Mouse (Mus musculus): ENCODE measurements around the gene Rasa2. TPM values are rescaled to one million over a fixed set of nuclear protein-coding genes. Genes with fewer than 3 reads are reported as not detected.
"Not testable (repeated sequence)": the region's sequence is repeated elsewhere in the genome, so short reads cannot be mapped to it uniquely, and the experiment has no call there.

The Rasa2 gene
- total RNA-seq, 2 experiments from 2014 or later, result 33.2 to 33.8 TPM

DNA sequence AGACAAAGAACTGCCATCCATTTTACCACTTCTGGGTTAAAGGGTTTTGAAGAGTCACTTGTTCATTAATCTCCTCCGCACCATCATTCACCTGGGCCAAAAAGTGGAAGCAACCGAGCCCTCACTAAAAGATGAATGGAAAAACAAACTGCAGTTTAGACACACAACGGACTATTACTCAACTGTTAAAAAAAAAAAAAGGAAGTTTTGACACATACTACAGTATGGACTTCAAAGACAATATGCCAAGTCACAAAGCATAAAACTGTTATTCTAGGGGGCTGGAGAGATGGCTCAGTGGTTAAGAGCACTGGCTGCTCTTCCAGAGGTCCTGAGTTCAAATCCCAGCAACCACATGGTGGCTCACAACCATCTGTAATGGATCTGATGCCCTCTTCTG lies 12.6 kb upstream of the Rasa2 start:
- DNase-seq (ENCODE audit: low spot score in 2 of 2), result not testable (repeated sequence)

DNA sequence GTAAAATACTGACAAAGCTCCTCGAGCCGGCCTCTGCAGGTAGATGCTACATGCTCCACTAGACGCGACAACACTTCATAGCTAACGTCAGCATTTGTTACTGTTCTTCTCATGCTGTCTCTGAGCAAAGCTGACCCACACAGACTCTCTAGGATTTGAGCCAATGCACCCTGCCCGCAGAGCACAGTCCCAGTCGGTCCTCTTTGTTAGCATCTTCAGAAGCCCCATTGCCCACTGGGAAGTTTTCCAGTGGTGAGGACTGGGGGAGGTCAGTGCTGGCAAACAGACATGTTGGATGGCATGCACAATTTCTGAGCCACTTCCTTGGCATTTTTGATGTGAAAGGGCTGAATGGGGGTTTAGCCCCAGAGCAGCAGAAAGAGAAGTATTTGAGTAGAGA lies 8.0 kb upstream of the Rasa2 start:
- DNase-seq (ENCODE audit: low spot score in 2 of 2), result peak in 1 of 2 experiments; percentile 32

DNA sequence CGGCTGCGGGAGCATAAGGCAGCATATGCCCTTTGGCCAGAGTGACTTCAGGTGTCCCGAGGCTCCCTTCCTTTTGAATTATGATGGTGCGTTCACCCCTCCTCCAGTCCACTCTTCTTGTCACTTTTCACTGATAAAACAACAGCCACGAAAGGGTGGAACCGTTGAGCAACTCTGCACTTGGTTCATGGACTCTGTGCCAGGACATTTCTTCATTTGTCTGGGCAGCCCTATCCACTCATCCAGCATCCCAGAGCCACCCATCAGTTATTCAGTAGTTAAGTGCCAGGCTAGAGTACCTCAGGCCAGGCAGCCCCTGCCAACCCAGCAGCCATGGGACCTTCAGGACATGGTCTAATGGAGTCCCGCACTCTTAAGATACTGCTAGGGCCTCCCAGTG lies 7.1 kb upstream of the Rasa2 start:
- DNase-seq (ENCODE audit: low spot score in 2 of 2), result no peak

DNA sequence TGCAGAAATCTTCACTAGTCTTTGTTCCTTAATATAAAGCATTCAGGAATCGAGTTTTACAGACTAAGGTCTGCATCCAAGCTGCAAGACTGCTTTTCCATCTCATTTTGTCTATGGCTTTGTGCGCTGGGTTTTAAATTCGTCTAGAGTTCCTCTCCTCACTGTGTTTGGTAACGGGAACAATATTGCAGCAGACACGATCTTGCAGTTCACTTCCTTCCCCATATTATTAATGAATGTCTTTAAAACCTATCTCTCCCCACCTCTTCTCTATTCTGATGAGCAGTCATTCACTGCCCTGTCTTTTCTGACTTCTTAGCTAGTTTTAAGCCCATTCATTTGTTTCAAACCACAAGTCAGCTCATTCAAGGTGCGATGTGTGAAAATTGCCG lies 5.7 kb upstream of the Rasa2 start:
- no peak for DNase-seq (ENCODE audit: low spot score in 2 of 2)

DNA sequence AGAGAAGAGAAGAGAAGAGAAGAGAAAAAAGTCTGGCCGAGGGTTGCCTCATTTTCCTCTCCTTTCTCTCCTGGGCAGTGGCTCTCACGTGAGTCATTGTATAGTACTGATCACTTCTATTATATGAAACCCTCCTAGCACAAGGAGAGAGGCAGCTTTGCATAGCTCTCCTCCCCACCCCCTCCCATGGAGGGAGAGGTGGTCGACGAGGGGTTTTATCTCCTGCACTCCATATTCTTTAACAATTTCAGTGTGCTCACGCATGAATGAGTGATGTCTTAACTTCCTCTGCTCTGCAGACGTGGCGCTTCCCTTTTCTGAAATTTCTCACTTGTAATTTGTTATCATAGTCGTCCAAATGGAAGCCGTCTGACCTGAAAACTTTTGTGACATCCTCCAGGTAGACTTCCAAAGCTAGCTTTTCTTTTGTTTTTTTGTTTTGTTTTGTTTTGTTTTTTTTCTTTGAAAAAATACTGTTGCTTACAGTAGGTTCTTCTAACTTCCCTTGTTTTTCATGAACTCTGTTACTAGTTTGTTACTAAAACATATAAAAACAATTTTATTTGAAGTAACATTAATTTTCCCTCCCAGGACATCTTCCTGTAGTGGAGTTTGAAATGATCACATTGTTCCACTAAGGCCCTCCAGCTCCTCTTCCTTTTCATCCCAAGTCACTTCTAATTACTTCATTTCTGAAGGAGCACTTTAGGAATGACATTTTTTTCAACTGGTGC lies 5.2 kb upstream of the Rasa2 start:
- DNase-seq (ENCODE audit: low spot score in 2 of 2), result no peak

DNA sequence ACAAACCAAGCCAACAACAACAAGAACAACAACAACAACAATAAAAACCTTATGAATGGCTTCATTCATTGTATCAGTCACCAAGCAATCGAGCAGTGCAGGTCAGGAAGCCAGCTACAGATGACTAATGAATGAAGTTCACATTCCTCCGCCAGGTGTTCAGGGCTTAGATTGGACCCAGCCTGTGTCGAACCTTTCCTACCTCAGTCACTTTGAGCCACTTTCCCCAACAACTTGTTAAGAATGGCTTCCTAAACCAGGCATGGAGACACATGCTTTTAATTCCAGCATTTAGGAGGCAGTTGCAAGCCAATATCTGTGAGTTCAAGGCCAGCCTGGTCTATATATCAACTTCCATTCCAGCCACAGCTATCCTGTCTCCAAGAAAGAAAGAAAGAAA lies 4.5 kb upstream of the Rasa2 start:
- DNase-seq (ENCODE audit: low spot score in 2 of 2), result no peak

DNA sequence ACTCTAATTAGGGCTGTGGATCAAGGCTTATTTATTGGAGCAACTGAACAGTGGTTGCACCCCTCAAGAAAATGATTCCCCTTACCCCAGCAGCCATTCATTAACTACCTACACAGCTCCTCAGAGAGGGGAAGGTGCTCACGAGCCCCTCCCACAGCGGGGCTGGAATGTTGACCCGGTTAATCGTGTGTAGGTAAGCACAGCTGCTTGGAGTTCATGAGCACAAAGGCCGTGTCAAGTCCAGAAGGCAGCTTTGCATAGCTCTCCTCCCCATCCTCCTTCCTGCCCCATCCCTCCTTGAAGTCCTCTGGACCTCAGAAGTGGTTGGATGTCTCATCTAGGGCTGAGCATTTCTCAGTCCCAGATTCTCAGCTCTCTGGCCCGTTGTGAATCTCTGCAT lies 3.8 kb upstream of the Rasa2 start:
- DNase-seq (ENCODE audit: low spot score in 2 of 2), result no peak

DNA sequence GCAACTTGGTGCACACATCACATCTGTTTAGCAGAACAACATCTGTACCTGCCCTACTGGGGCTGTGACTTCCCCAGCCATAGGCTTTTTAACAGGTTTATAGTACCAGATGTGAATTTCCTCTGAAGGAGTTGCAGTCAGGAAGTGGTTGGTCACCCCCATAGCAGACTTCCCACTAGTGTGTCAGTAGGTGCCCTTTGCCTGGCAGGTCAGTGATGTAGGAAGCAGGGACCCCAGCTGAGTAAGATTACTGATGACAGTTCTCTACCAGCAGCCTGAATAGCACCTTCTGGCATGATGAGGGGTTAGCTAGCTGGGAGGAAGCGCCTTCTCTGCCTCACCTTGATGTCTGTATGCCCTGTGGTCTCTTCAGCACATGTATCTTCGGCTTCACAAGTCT lies 2.4 kb upstream of the Rasa2 start:
- DNase-seq (ENCODE audit: low spot score in 2 of 2), result no peak

DNA sequence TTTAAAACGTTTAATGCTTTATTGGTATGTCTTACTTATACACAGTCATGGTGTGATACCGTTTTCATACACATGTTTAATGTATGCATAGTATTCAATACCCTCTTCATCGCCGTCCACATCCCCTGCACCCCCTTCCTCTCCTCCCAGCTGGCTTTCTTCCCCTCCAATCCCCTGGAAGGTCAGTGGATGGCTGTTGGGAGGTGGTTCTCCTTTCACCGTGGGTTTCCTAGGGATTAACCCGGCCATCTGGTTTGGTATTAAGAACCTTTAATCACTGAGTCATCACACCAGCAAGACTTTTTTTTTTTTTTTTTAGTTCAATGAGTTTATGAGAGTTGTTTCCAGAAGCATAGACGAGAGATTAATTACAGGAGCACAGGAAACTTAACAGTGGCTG lies 1.3 kb upstream of the Rasa2 start:
- no peak for DNase-seq (ENCODE audit: low spot score in 2 of 2)

DNA sequence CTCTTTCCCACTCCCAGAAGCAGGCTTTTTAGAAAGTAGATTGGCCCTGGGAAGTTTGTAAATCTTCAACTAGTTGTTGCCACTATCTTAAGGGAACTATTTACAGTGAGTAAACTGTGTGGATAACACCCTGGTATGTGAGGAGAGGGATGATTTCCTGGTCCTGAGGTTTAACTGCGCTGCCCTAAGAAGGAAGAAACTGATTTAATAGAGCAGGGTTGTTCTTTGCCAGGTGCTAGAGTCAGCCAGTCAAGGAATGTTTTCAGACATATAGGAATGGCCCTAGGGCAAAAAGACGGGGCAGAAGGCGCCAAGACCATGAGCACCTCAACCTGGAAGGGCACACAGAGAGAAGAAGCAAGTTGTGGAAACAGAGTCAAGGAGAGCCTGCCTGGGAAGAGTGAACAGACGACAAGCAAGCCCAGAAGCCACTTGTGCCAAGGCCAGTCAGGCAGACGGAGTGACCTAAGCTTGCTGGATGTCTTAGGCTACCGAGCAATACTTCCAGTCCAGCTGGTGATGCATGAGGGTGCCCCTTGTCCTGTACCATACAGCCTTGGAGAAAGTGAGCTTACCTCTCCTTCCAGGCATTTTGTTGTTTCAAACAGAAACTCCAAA lies 765 bp upstream of the Rasa2 start:
- no peak for DNase-seq (ENCODE audit: low spot score in 2 of 2)

DNA sequence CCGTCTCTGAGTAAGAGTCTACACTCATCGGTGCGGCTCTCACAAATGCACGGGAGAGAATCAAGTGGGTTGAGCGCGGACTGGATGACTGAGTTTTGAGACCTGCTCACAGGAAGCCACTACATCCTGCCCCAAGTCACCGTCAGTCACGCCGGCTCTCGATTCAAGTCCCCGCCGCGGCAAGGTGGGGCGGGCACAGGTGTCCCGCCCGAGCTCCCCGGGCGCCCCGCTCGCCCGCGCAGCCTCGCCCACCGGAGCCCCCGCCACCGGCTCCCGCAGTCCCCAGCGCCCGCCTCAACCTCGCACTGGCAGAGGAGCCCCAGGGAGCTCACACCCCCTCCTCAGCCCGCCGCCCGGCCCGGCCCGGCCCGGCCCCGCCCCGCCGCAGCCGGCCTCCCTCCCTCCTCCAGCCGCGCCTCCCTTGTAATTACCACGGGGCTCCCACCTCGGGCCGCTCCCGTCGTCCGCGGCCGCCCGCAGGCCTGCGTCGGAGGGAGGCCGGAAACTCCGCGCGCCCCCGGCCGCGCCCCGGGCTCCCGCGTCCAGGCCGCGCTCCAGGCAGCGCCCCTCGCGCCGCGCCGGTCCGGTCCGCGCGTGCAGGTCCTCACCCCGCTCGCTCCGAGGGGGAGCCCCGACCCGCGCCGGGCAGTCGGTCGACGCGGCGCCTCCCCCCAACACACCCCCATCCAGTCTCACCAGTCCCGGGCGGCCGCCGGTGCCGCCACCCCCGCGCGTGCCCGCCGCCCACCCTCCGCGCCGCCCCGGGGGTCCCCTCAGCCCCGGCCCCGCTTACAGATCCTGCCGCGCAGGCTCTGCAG lies 637 bp downstream of the Rasa2 start:
- peak; percentile 15 to 19 for DNase-seq (ENCODE audit: low spot score in 2 of 2)

DNA sequence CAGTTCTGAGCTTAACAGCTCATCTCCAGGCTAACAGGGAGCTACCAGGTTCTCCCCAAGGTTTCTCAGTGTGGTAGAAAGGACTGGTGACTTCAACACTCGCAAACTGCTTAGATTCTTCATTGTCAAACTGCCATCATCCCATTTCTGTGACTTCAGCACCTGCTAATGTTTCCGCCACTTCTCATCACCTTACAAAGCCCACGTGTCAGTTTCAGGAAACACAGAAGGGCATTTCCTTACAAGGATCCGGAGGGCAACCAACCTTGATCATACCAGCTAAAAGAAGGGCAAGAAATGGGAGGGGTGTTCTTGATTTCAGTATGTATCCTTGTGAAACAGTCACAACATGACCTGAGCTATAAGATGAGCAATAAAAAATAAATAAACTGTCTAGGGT lies 2.3 kb downstream of the Rasa2 start:
- no peak for DNase-seq (ENCODE audit: low spot score in 2 of 2)

DNA sequence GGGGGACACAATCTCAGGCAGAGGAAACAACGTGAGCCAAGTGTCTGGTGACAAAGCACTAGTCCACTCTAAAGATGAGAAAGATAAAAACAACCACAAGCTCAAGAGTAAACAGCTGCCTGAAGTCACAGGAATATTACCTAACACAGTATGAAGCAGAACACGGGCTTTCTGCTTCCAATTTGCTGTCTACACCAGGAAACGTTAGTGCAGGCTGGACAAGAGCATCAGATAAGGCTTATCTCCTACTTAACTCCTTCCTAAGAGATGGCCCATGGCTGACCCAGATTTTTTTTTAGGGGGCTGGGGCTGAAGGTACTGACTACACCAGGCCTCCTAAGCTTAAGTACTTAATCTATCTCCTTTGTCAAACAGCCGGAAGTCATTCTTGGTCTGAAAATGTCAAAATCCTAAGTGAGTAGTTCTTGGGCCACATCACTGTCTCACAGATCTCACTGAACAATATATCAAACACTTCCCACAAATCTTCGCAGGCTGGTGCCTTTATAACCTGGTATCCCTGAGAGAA lies 3.8 kb downstream of the Rasa2 start:
- DNase-seq (ENCODE audit: low spot score in 2 of 2), result no peak

DNA sequence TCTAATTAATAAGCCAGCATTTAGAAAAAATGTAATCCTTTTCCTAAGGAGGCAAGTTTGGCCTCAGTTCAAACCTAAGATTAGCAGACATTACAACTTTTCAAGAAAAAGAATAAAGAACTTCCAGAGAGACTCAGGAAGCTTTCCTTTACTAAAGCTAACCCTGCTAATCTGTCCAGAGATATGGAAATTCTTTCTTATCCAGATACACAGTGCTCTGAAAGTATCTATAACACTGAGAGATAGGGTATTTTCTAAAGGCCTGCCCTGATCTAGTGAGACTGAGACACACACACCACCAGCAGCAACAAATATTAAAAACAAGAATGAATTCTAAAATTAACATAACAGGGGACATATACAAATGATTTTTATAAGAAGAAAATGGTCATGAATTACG lies 4.4 kb downstream of the Rasa2 start:
- DNase-seq (ENCODE audit: low spot score in 2 of 2), result no peak

DNA sequence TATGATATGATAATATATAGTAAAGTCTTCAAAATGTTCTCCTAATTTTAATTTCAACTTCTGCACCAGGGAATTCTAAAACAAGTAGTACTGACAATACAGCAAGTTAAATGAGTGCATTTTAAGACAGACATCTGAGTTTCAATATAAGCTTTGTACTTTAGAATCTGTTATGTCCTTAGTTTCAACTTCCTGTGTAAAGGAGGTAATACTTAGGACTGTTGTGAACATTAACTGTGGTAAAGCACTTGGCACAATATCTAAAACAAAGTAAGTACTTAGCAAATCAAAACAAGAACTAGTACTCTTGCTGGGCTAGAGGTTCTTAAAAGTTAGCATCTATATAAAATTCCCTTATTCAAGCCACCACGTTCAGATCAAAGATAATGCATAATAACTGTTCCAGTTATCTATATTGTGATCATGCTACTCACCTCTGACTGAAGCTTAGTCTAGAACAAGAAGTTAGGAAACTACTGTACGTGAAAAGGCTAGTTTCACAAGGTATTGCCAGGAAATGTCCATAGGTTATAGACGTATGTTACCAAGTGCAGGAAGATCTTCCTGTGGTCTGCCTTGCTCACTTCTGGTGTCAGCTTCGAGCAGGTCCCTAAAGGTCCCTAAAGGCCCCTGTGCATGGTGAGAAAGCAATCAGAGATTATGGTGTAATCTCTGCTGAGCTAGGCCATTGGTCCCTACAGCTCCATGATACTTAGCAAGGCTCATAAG lies 12.8 kb downstream of the Rasa2 start:
- DNase-seq (ENCODE audit: low spot score in 2 of 2), result no peak

DNA sequence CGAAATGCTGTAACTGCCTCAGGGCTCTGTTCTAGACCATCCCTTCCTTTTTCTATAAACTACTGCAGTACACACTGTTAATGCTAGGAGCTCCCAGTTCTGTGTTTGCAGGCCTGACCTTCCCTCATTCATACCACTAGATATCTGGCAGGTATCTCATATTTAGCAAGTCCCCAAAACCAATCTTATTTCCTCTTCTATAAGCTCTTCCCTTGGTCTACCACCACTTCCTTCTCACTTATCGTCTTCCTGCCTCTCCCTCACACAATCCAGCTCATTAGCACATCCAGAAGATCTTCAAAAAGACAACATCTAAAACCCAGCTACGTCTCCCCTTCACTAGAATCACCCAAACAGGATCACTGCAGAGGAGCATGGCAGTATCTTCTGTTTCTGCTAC lies 19.1 kb downstream of the Rasa2 start:
- DNase-seq (ENCODE audit: low spot score in 2 of 2), result no peak

DNA sequence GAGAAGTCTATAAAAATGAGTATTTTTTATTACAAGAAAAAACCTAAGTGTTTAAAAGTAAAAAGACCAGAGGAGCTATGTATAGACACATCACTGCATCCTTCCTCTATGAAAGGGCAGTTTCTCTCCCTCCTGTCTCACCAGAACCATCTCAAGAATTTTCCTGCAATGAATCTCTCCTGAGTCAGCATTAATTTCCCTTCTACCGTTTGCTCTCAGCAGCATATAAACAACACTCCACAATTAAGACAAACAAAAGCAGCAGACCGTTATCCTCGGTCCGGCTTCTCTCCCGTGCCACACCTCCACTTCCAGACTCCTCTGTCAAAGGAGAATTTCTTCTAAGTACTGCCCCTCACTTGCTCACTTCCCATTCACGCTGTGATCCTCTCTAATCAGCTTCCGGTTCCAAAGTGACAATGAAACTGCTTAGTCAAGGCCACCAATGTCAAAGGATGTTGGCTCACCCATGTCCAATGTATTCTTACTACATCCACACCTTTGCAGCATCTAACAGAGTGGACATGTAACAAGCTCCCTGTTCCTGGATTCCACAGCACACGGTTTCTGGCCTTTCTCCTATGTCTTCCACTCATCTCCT lies 19.6 kb downstream of the Rasa2 start:
- DNase-seq (ENCODE audit: low spot score in 2 of 2), result no peak

DNA sequence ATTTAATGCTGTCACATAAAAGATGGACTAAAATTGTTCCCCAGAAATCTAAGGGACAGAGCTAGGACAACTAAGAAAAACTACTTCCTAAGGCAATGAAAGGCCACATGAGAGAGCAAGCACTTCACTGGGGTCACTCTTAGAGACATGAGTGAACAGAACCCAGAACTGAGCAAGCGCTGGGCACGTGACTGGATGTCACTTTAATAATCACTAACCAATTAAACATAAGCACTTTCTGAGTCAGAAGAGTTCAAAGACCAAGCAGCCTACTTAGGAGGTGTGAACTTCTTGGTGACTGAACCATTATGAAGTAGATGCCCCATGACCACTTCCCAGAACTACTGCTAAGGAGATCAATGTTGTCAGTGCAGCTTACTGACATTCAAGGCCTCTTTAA lies 20.6 kb downstream of the Rasa2 start:
- no peak for DNase-seq (ENCODE audit: low spot score in 2 of 2)

DNA sequence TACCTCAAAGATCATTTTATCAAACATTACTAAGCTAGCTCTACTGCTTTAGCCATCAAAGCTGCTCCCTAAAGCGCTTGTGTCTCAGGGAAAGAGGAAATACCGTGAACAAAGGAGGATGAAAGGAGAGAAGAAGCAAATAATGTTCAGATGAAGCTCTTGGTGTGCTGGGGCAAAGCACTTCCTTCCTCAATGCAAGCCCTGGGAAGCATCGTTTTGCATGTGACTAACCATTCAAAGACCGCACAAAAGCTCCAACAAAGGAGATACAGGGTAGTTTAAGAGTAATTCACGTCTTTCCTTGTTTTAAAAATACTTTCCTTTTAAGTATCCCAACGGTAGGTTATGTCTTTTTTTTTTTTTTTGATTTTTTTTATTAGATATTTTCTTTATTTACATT lies 28.0 kb downstream of the Rasa2 start:
- DNase-seq (ENCODE audit: low spot score in 2 of 2), result no peak

DNA sequence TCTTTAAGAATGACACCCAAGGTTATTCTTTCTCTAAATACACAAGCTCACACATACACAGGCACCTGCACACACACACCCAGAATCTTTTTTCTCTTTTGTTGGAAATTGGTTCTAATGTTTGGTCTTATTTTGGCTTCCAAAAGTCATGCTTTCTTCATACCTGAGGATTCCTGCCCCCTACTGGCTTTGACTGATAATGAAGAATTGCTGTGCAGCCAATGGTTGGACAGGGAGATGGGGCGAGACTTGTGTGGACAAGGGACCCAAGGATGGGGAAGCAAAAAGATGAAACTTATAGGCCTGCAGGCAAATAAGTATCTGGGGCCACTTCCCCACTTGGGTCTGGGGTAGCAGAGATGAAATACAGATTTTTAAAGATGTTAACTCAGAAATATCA lies 33.5 kb downstream of the Rasa2 start:
- no peak for DNase-seq (ENCODE audit: low spot score in 2 of 2)

Measured in layer of hippocampus, adult 18-20 months (tissue).